Mouse (Mus musculus): Measurements from ENCODE around the gene Aspg. TPM values are rescaled to one million over a fixed set of nuclear protein-coding genes. Genes with fewer than 3 reads are reported as not detected.

Gene Aspg
- polyA plus RNA-seq, 1 experiment from 2014 or later: 6.1 TPM

DNA sequence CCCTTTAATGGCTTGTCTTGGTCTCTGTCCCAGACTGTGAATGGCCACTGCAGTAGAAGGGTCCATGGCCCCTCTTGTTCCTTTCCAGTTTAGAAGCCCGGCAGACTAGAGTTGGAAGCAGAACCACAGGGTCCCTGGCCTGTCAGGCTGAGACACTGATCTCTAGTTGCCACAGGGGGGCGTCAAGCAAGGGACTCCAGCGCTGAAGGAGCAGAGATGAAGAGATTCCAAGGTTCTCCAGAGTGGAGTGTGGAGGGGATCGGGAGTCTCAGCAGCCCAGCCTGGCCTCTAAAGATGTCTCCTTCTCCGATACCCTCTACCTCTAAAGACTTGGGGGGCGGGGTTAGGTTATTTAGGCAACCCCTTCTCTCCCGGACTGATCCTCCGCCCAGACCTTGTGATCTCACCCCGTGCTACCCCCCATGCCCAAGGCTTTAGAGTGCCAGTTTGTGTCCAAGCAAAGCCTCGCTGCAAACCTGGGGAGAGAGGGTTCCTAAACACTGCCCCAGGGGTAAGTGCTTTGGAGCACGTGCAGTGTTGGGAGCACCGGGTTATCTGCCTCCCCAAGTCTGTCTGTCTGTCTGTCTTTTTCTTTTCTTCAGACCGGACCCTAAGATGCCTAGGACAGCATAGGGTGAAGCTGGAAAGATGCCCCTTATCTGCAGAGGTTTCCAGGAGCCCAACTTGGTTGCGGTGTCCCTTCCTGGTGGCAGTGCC is 36.8 kb downstream of the Aspg start:
- Histone ChIP-seq H3K27me3 (replicated peaks) (peaks cover 51% of the 10 kb centered on the region), H3K9ac (no peak overlapping the region), H3K27ac (no peak overlapping the region), H3K4me1 (peaks cover 35% of the 10 kb centered on the region), H3K4me2 (peak overlapping the region; percentile 92), H3K9me3 (no peaks in the 10 kb centered on the region), H3K4me3 (replicated peaks) (peak overlapping the region; percentile 40), H3K36me3 (no peaks in the 10 kb centered on the region)
- WGBS: 6% methylated on average over 14 of the region's 14 CpGs
- ATAC-seq (ENCODE audit: insufficient read depth, low FRiP score, low read depth): no peak

DNA sequence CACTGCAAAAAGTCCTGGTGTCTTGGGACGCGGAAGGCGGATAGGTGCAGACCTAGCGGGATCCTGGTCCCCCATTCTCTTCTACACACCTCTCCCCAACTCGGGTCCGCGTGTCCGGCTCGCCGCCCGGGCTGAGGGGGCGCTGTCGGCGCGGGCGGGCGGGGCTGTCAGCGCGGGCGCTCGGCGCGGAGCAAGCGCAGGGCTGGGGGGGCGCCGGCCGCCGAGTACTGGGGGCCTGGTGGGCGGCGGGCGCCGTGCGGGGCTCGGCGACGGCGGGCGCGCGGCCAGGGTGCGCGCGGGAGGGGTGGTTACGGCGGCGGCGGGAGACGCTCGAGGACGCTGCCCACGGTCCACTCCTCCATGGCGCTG is 37.3 kb downstream of the Aspg start:
- peaks cover 51% of the 10 kb centered on the region for H3K27me3 ChIP-seq (replicated peaks)
- WGBS: under 1% methylated on average over 36 of the region's 52 CpGs

DNA sequence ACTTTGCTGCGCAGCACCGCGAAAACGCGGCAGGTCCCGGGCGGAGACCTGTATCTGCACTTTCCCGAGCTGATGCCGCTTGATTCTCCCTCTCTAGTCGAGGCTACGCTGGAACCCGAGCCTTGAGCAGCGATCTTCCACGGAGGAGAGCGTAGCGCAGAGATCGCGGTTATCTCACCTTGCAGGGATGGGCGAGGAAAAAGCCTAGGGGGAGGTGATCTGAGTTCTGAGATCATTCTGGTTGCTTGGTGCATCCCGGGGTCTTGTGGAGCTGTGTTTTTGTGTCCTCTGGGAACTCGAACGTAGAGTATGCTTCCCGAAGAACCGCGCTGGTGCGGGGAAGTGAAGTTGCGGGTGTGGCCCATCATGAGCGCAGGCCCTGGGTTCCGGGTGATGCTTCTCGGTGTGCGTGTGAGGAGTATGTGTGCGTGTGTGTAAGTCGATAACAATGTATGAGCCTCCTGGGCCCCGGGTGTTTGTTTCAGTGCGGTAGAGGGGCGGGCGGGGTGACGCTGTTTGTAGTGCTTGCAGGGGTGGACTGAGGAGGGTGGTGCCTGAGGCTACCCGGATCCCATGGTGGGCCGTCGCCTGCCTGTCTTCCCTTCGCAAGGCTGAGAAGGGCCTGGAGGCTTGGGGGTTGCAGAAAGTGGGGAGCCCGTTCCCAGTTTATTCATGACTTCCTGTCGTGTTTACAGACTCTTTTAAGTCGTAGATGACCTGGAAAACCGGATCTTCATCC is 38.1 kb downstream of the Aspg start:
- H3K9ac ChIP-seq: no peak overlapping the region
- H3K4me3 ChIP-seq (replicated peaks): peak overlapping the region; percentile 40
- H3K27ac ChIP-seq: no peak overlapping the region
- H3K4me1 ChIP-seq: peaks cover 35% of the 10 kb centered on the region
- H3K36me3 ChIP-seq: no peaks in the 10 kb centered on the region
- peaks cover 51% of the 10 kb centered on the region for H3K27me3 ChIP-seq (replicated peaks)
- 1% methylated on average over 46 of the region's 46 CpGs for WGBS
- H3K4me2 ChIP-seq: peak overlapping the region; percentile 92
- no peaks in the 10 kb centered on the region for H3K9me3 ChIP-seq
- ATAC-seq (ENCODE audit: insufficient read depth, low FRiP score, low read depth): no peak

More for the DNA sequence above, 37.3 kb downstream of the Aspg start:
- H3K36me3 ChIP-seq: no peaks in the 10 kb centered on the region
- ATAC-seq (ENCODE audit: insufficient read depth, low FRiP score, low read depth): no peak
- H3K9ac ChIP-seq: no peak overlapping the region
- H3K9me3 ChIP-seq: no peaks in the 10 kb centered on the region
- peak overlapping the region; percentile 92 for H3K4me2 ChIP-seq
- no peak overlapping the region for H3K27ac ChIP-seq
- peaks cover 35% of the 10 kb centered on the region for H3K4me1 ChIP-seq
- H3K4me3 ChIP-seq (replicated peaks): peak overlapping the region; percentile 40

GRCm38 (mm10) chr12:112145211-112145874 is 38.9 kb downstream of the Aspg start:
- Histone ChIP-seq H3K27me3 (replicated peaks) (peaks cover 51% of the 10 kb centered on the region), H3K9me3 (no peaks in the 10 kb centered on the region), H3K9ac (no peak overlapping the region), H3K27ac (0 out of 2 replicates have a peak overlapping the region, but pooled peaks have one; percentile 62), H3K4me3 (replicated peaks) (peak overlapping the region; percentile 54), H3K36me3 (no peaks in the 10 kb centered on the region), H3K4me2 (peak overlapping the region; percentile 92), H3K4me1 (peaks cover 35% of the 10 kb centered on the region)
- ATAC-seq (ENCODE audit: insufficient read depth, low FRiP score, low read depth): peak; percentile 28; the same call in 1 of the 2 replicates
- 1% methylated on average over 37 of the region's 37 CpGs for WGBS

- Histone ChIP-seq H3K27ac (peak within 1 kb of the TSS; percentile 62; the same call in 1 of the 2 replicates), H3K4me1 (peaks cover 35% of the 10 kb centered on the region), H3K4me2 (peak within 1 kb of the TSS; percentile 92), H3K4me3 (replicated peaks) (peak within 1 kb of the TSS; percentile 54), H3K9me3 (no peaks in the 10 kb centered on the region), H3K27me3 (replicated peaks) (peaks cover 45% of the 10 kb centered on the region), H3K9ac (peak within 1 kb of the TSS; percentile 52), H3K36me3 (no peaks in the 10 kb centered on the region)
- WGBS: under 1% methylated on average over 67 of the region's 68 CpGs
- peak; percentile 64 for ATAC-seq (ENCODE audit: insufficient read depth, low FRiP score, low read depth)
These were observed 39.6 kb downstream of the Aspg start, which contains the start of gene Kif26a for GRCm38 (mm10) chr12:112145875-112146651. Kif26a (plus strand) TSS chr12:112146208.

- Histone ChIP-seq H3K4me1 (peaks cover 42% of the 10 kb centered on the region), H3K9me3 (no peaks in the 10 kb centered on the region), H3K36me3 (no peaks in the 10 kb centered on the region), H3K4me2 (peak overlapping the region; percentile 92), H3K9ac (peak overlapping the region; percentile 52; the same call in 1 of the 2 replicates), H3K27me3 (replicated peaks) (peaks cover 33% of the 10 kb centered on the region), H3K27ac (0 out of 2 replicates have a peak overlapping the region, but pooled peaks have one; percentile 62), H3K4me3 (replicated peaks) (peak overlapping the region; percentile 54)
- WGBS: 45% methylated on average over 5 of the region's 5 CpGs
- no peak for ATAC-seq (ENCODE audit: insufficient read depth, low FRiP score, low read depth)
These were observed 40.9 kb downstream of the Aspg start for GRCm38 (mm10) chr12:112147365-112147764.

- no peak overlapping the region for H3K27ac ChIP-seq
- H3K4me1 ChIP-seq: peaks cover 27% of the 10 kb centered on the region
- WGBS: 50% methylated on average over 7 of the region's 7 CpGs
- no peaks in the 10 kb centered on the region for H3K9me3 ChIP-seq
- no peak overlapping the region for H3K9ac ChIP-seq
- ATAC-seq (ENCODE audit: insufficient read depth, low FRiP score, low read depth): no peak
- H3K4me3 ChIP-seq (replicated peaks): no peak overlapping the region
- no peak overlapping the region for H3K4me2 ChIP-seq
- no peaks in the 10 kb centered on the region for H3K36me3 ChIP-seq
- peaks cover 7% of the 10 kb centered on the region for H3K27me3 ChIP-seq (replicated peaks)
These were observed 43.5 kb downstream of the Aspg start for GRCm38 (mm10) chr12:112150011-112150410.

GRCm38 (mm10) chr12:112151244-112151979 is 44.9 kb downstream of the Aspg start:
- WGBS: 42% methylated on average over 12 of the region's 12 CpGs
- H3K27me3 ChIP-seq (replicated peaks): 0 out of 2 replicates have a peak, but pooled peaks cover 6% of the 10 kb centered on the region
- H3K4me3 ChIP-seq (replicated peaks): no peak overlapping the region
- H3K4me1 ChIP-seq: peaks cover 25% of the 10 kb centered on the region
- H3K36me3 ChIP-seq: no peaks in the 10 kb centered on the region
- no peaks in the 10 kb centered on the region for H3K9me3 ChIP-seq
- no peak for ATAC-seq (ENCODE audit: insufficient read depth, low FRiP score, low read depth)
- no peak overlapping the region for H3K4me2 ChIP-seq
- H3K9ac ChIP-seq: no peak overlapping the region
- H3K27ac ChIP-seq: no peak overlapping the region

GRCm38 (mm10) chr12:112151980-112152362 is 45.5 kb downstream of the Aspg start:
- peaks cover 20% of the 10 kb centered on the region for H3K4me1 ChIP-seq
- WGBS: 39% methylated on average over 6 of the region's 6 CpGs
- no peak overlapping the region for H3K4me2 ChIP-seq
- H3K36me3 ChIP-seq: no peaks in the 10 kb centered on the region
- H3K4me3 ChIP-seq (replicated peaks): no peak overlapping the region
- H3K9ac ChIP-seq: no peak overlapping the region
- no peak overlapping the region for H3K27ac ChIP-seq
- 0 out of 2 replicates have a peak, but pooled peaks cover 6% of the 10 kb centered on the region for H3K27me3 ChIP-seq (replicated peaks)
- H3K9me3 ChIP-seq: no peaks in the 10 kb centered on the region
- ATAC-seq (ENCODE audit: insufficient read depth, low FRiP score, low read depth): no peak

GRCm38 (mm10) chr12:112153597-112153996 is 47.1 kb downstream of the Aspg start:
- WGBS: 75% methylated on average over 12 of the region's 12 CpGs
- H3K36me3 ChIP-seq: no peaks in the 10 kb centered on the region
- H3K4me3 ChIP-seq (replicated peaks): no peak overlapping the region
- peak overlapping the region; percentile 67; the same call in 1 of the 2 replicates for H3K27ac ChIP-seq
- no peak overlapping the region; the same call in 1 of the 2 replicates for H3K9ac ChIP-seq
- H3K9me3 ChIP-seq: no peaks in the 10 kb centered on the region
- peaks cover 16% of the 10 kb centered on the region for H3K4me1 ChIP-seq
- H3K4me2 ChIP-seq: no peak overlapping the region
- no peak for ATAC-seq (ENCODE audit: insufficient read depth, low FRiP score, low read depth)
- no peaks in the 10 kb centered on the region for H3K27me3 ChIP-seq (replicated peaks)
